Mouse (Mus musculus) liver, adult 2 months (tissue): Measurements from ENCODE around the gene Nppc.

Experiments
- CTCF ChIP-seq: fragments of 200-500 bp; IDR thresholded peaks from 2 replicates; pipeline ENCODE4 v1.5.1; 2011; ENCODE audit warnings: low read depth, low read length, control low read depth
- POLR2A ChIP-seq: fragments of 200-500 bp; IDR thresholded peaks from 2 replicates; pipeline ENCODE4 v1.6.1; 2011; ENCODE audit warnings: low read length, control low read depth; ENCODE audit not compliant: insufficient read depth; ENCODE audit errors: extremely low read depth

DNA sequence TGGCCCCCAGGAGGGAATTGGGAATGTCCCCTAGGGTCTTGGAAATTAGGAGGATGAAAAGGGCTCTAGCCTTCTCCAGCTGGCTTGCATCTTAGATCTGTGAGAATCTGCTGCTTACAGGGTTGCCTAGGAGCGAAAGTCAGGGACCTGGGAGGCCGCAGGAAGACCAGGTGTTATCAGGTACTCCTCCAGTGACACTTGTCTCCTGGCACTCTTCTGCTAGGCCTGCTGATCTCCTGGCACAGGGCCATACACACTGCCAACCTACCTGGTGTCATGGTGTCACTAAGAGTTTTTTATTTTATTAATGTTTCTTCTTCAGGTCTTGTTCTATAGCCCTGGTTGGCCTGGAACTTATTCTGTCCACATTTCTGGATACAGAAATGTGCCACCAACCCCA is 5.3 kb downstream of the Nppc start:
- TF ChIP-seq CTCF (no peak), POLR2A (no peak)
